Mouse (Mus musculus): ENCODE data around the gene Fgb. TPM values are rescaled to one million over a fixed set of nuclear protein-coding genes. Genes with fewer than 3 reads are reported as not detected.

Gene Fgb
- polyA plus RNA-seq, 1 experiment from 2014 or later, result 2.8 TPM

- ATAC-seq (ENCODE audit: low FRiP score, low TSS enrichment) (no peak), DNase-seq (ENCODE audit: low spot score) (no peak)
- Histone ChIP-seq H3K9me3 (ENCODE audit: control insufficient read depth, low read length) (no peaks in the 10 kb centered on the region), H3K4me2 (replicated peaks; ENCODE audit: low read depth) (no peak overlapping the region), H3K9ac (ENCODE audit: low read length) (no peak overlapping the region), H3K27ac (replicated peaks) (no peak overlapping the region), H3K4me1 (replicated peaks; ENCODE audit: control insufficient read depth, insufficient read depth) (no peaks in the 10 kb centered on the region), H3K4me3 (ENCODE audit: low read depth, low read length) (no peak overlapping the region), H3K36me3 (ENCODE audit: control insufficient read depth, insufficient read depth, low read length) (no peaks in the 10 kb centered on the region), H3K27me3 (ENCODE audit: control insufficient read depth, insufficient read depth, low read length) (no peaks in the 10 kb centered on the region)
- 51% methylated on average over 4 of the region's 4 CpGs for WGBS
- TF ChIP-seq CTCF (IDR thresholded peaks at IDR 0.05; ENCODE audit: low read depth), result no peak
- no peak for TF ChIP-seq EP300 (optimal IDR thresholded peaks at IDR 0.05)
These were observed 10.0 kb downstream of the Fgb start for GRCm38 (mm10) chr3:83039666-83040065.

- Histone ChIP-seq H3K36me3 (ENCODE audit: control insufficient read depth, insufficient read depth, low read length) (no peaks in the 10 kb centered on the region), H3K4me1 (replicated peaks; ENCODE audit: control insufficient read depth, insufficient read depth) (no peaks in the 10 kb centered on the region), H3K27me3 (ENCODE audit: control insufficient read depth, insufficient read depth, low read length) (no peaks in the 10 kb centered on the region), H3K9ac (ENCODE audit: low read length) (no peak overlapping the region), H3K4me3 (ENCODE audit: low read depth, low read length) (no peak overlapping the region), H3K4me2 (replicated peaks; ENCODE audit: low read depth) (no peak overlapping the region), H3K27ac (replicated peaks) (no peak overlapping the region), H3K9me3 (ENCODE audit: control insufficient read depth, low read length) (no peaks in the 10 kb centered on the region)
- no peak for TF ChIP-seq CTCF (IDR thresholded peaks at IDR 0.05; ENCODE audit: low read depth)
- no peak for TF ChIP-seq EP300 (optimal IDR thresholded peaks at IDR 0.05)
- DNase-seq (ENCODE audit: low spot score) (no peak), ATAC-seq (ENCODE audit: low FRiP score, low TSS enrichment) (no peak)
- WGBS, result 53% methylated on average over 2 of the region's 2 CpGs
These were observed 10.8 kb downstream of the Fgb start for GRCm38 (mm10) chr3:83038865-83039264.

GRCm38 (mm10) chr3:83033801-83034200, 15.9 kb downstream of the Fgb start:
- TF ChIP-seq CTCF (IDR thresholded peaks at IDR 0.05; ENCODE audit: low read depth) (no peak), EP300 (optimal IDR thresholded peaks at IDR 0.05) (no peak)
- ATAC-seq (ENCODE audit: low FRiP score, low TSS enrichment) (no peak), DNase-seq (ENCODE audit: low spot score) (no peak)
- 80% methylated on average over 8 of the region's 8 CpGs for WGBS
- Histone ChIP-seq H3K9ac (ENCODE audit: low read length) (no peak overlapping the region), H3K27ac (replicated peaks) (no peak overlapping the region), H3K36me3 (ENCODE audit: control insufficient read depth, insufficient read depth, low read length) (no peaks in the 10 kb centered on the region), H3K27me3 (ENCODE audit: control insufficient read depth, insufficient read depth, low read length) (no peaks in the 10 kb centered on the region), H3K9me3 (ENCODE audit: control insufficient read depth, low read length) (no peaks in the 10 kb centered on the region), H3K4me3 (ENCODE audit: low read depth, low read length) (no peak overlapping the region), H3K4me1 (replicated peaks; ENCODE audit: control insufficient read depth, insufficient read depth) (no peaks in the 10 kb centered on the region), H3K4me2 (replicated peaks; ENCODE audit: low read depth) (no peak overlapping the region)

GRCm38 (mm10) chr3:83032746-83033308, 16.8 kb downstream of the Fgb start:
- WGBS, result 58% methylated on average over 13 of the region's 13 CpGs
- no peaks in the 10 kb centered on the region for H3K27me3 ChIP-seq (ENCODE audit: control insufficient read depth, insufficient read depth, low read length)
- H3K27ac ChIP-seq (replicated peaks), result no peak overlapping the region
- H3K9me3 ChIP-seq (ENCODE audit: control insufficient read depth, low read length), result no peaks in the 10 kb centered on the region
- no peaks in the 10 kb centered on the region for H3K4me1 ChIP-seq (replicated peaks; ENCODE audit: control insufficient read depth, insufficient read depth)
- H3K9ac ChIP-seq (ENCODE audit: low read length), result no peak overlapping the region
- ATAC-seq (ENCODE audit: low FRiP score, low TSS enrichment) (no peak), DNase-seq (ENCODE audit: low spot score) (no peak)
- H3K36me3 ChIP-seq (ENCODE audit: control insufficient read depth, insufficient read depth, low read length), result no peaks in the 10 kb centered on the region
- H3K4me2 ChIP-seq (replicated peaks; ENCODE audit: low read depth), result no peak overlapping the region
- TF ChIP-seq CTCF (IDR thresholded peaks at IDR 0.05; ENCODE audit: low read depth), result no peak
- no peak for TF ChIP-seq EP300 (optimal IDR thresholded peaks at IDR 0.05)
- no peak overlapping the region for H3K4me3 ChIP-seq (ENCODE audit: low read depth, low read length)

GRCm38 (mm10) chr3:83030331-83030730, 19.3 kb downstream of the Fgb start:
- H3K9me3 ChIP-seq (ENCODE audit: control insufficient read depth, low read length), result no peaks in the 10 kb centered on the region
- DNase-seq (ENCODE audit: low spot score) (no peak), ATAC-seq (ENCODE audit: low FRiP score, low TSS enrichment) (no peak)
- H3K9ac ChIP-seq (ENCODE audit: low read length), result no peak overlapping the region
- 84% methylated on average over 4 of the region's 4 CpGs for WGBS
- H3K4me1 ChIP-seq (replicated peaks; ENCODE audit: control insufficient read depth, insufficient read depth), result no peaks in the 10 kb centered on the region
- H3K4me2 ChIP-seq (replicated peaks; ENCODE audit: low read depth), result no peak overlapping the region
- no peaks in the 10 kb centered on the region for H3K36me3 ChIP-seq (ENCODE audit: control insufficient read depth, insufficient read depth, low read length)
- H3K4me3 ChIP-seq (ENCODE audit: low read depth, low read length), result no peak overlapping the region
- TF ChIP-seq EP300 (optimal IDR thresholded peaks at IDR 0.05), result no peak
- no peak for TF ChIP-seq CTCF (IDR thresholded peaks at IDR 0.05; ENCODE audit: low read depth)
- H3K27ac ChIP-seq (replicated peaks), result no peak overlapping the region
- no peaks in the 10 kb centered on the region for H3K27me3 ChIP-seq (ENCODE audit: control insufficient read depth, insufficient read depth, low read length)

GRCm38 (mm10) chr3:83027546-83028251, 22.0 kb downstream of the Fgb start:
- DNase-seq (ENCODE audit: low spot score), result no peak
- Histone ChIP-seq H3K4me2 (replicated peaks; ENCODE audit: low read depth) (no peak overlapping the region), H3K9me3 (ENCODE audit: control insufficient read depth, low read length) (no peaks in the 10 kb centered on the region), H3K36me3 (ENCODE audit: control insufficient read depth, insufficient read depth, low read length) (no peaks in the 10 kb centered on the region), H3K4me3 (ENCODE audit: low read depth, low read length) (no peak overlapping the region), H3K9ac (ENCODE audit: low read length) (no peak overlapping the region), H3K27me3 (ENCODE audit: control insufficient read depth, insufficient read depth, low read length) (no peaks in the 10 kb centered on the region), H3K27ac (replicated peaks) (no peak overlapping the region), H3K4me1 (replicated peaks; ENCODE audit: control insufficient read depth, insufficient read depth) (no peaks in the 10 kb centered on the region)
- no peak for ATAC-seq (ENCODE audit: low FRiP score, low TSS enrichment)
- WGBS, result 88% methylated on average over 9 of the region's 9 CpGs
- TF ChIP-seq EP300 (optimal IDR thresholded peaks at IDR 0.05), result no peak
